Mouse (Mus musculus) naive thymus-derived CD4-positive, alpha-beta T cell, adult 2 months (primary cell): ENCODE data around the gene Glcci1.
A peak's percentile ranks its signal among the peaks of the same experiment; 100 is the strongest.

Source experiments
- DNase-seq: peaks from one replicate; pipeline ENCODE4 v3.0.0-alpha.2; 2011; ENCODE audit warnings: low read depth

Glcci1 gene

GRCm38 (mm10) chr6:8545780-8546179, 36.4 kb downstream of the Glcci1 start:
- no peak for DNase-seq

- DNase-seq, result no peak
Measured at GRCm38 (mm10) chr6:8551155-8551554, 41.8 kb downstream of the Glcci1 start.

- peak; percentile 45 for DNase-seq
Measured at GRCm38 (mm10) chr6:8556849-8557571, 47.6 kb downstream of the Glcci1 start.

- DNase-seq, result no peak
Measured at GRCm38 (mm10) chr6:8560682-8561081, 51.3 kb downstream of the Glcci1 start.

- no peak for DNase-seq
Measured at GRCm38 (mm10) chr6:8582377-8582776, 73.0 kb downstream of the Glcci1 start.

GRCm38 (mm10) chr6:8583892-8584291, 74.5 kb downstream of the Glcci1 start:
- no peak for DNase-seq

- no peak for DNase-seq
Measured at GRCm38 (mm10) chr6:8591665-8592064, 82.3 kb downstream of the Glcci1 start.

- no peak for DNase-seq
Measured at GRCm38 (mm10) chr6:8617369-8617768, 108.0 kb downstream of the Glcci1 start.

GRCm38 (mm10) chr6:8619582-8620350, 110.4 kb downstream of the Glcci1 start:
- no peak for DNase-seq

- DNase-seq, result no peak
Measured at GRCm38 (mm10) chr6:8623045-8623444, 113.6 kb downstream of the Glcci1 start.

- no peak for DNase-seq
Measured at GRCm38 (mm10) chr6:8628226-8628625, 118.8 kb downstream of the Glcci1 start.

GRCm38 (mm10) chr6:8628715-8629267, 119.4 kb downstream of the Glcci1 start:
- DNase-seq, result no peak

- no peak for DNase-seq
Measured at GRCm38 (mm10) chr6:8630531-8630930, 121.1 kb downstream of the Glcci1 start.

GRCm38 (mm10) chr6:8631362-8631761, 122.0 kb downstream of the Glcci1 start:
- no peak for DNase-seq

GRCm38 (mm10) chr6:8631986-8632632, 122.7 kb downstream of the Glcci1 start:
- DNase-seq, result no peak

- peak; percentile 41 for DNase-seq
Measured at GRCm38 (mm10) chr6:8632701-8633100, 123.3 kb downstream of the Glcci1 start.

GRCm38 (mm10) chr6:8638122-8638521, 128.7 kb downstream of the Glcci1 start:
- DNase-seq, result no peak

- DNase-seq, result no peak
Measured at GRCm38 (mm10) chr6:8638899-8639298, 129.5 kb downstream of the Glcci1 start.

- peak; percentile 21 for DNase-seq
Measured at GRCm38 (mm10) chr6:8639526-8639925, 130.1 kb downstream of the Glcci1 start.

- no peak for DNase-seq
Measured at GRCm38 (mm10) chr6:8640863-8641262, 131.5 kb downstream of the Glcci1 start.

- no peak for DNase-seq
Measured at GRCm38 (mm10) chr6:8644703-8645102, 135.3 kb downstream of the Glcci1 start.

- DNase-seq, result no peak
Measured at GRCm38 (mm10) chr6:8645708-8646107, 136.3 kb downstream of the Glcci1 start.
